Mouse (Mus musculus) lung, embryonic 14.5 days (tissue): ENCODE measurements at regions not wholly inside any gene's neighbourhood (a gene's known extent, or its start where the extent isn't known, plus 50 kb on each side); places are given as distances from the start of the nearest gene placed in this dataset.
A peak's percentile ranks its signal among the peaks of the same experiment; 100 is the strongest.

Experiments used
- ATAC-seq: fragments of 200-750 bp; cut with Nextera tagmentation; 2 replicates; pipeline ENCODE4 v1.8.0; 2017; ENCODE audit warnings: mild to moderate bottlenecking, moderate TSS enrichment, moderate library complexity; ENCODE audit not compliant: insufficient read depth
- DNase-seq: peaks from one replicate; pipeline ENCODE4 v3.0.0-alpha.2; 2015
- H3K27ac ChIP-seq: fragments of 300-500 bp; sonication (generic); 2 replicates; pipeline ENCODE4 v1.5.1; 2014; ENCODE audit warnings: low read depth, mild to moderate bottlenecking, moderate library complexity
- H3K27me3 ChIP-seq: fragments of 300-500 bp; sonication (generic); 2 replicates; pipeline ENCODE4 v1.6.1; 2014; ENCODE audit warnings: low read length, control low read depth; ENCODE audit not compliant: insufficient read depth
- H3K36me3 ChIP-seq: fragments of 300-500 bp; sonication (generic); 2 replicates; pipeline ENCODE4 v1.6.1; 2014; ENCODE audit warnings: control low read depth; ENCODE audit not compliant: insufficient read depth
- H3K4me1 ChIP-seq: fragments of 300-500 bp; sonication (generic); 2 replicates; pipeline ENCODE4 v1.6.1; 2014; ENCODE audit warnings: antibody characterized with exemption, control low read depth; ENCODE audit not compliant: insufficient read depth
- H3K4me2 ChIP-seq: fragments of 300-500 bp; sonication (generic); 2 replicates; pipeline ENCODE4 v1.6.1; 2014; ENCODE audit warnings: mild to moderate bottlenecking
- H3K4me3 ChIP-seq: fragments of 300-500 bp; sonication (generic); 2 replicates; pipeline ENCODE4 v1.5.1; 2014; ENCODE audit warnings: low read depth, low read length
- H3K9ac ChIP-seq: fragments of 300-500 bp; sonication (generic); 2 replicates; pipeline ENCODE4 v1.6.1; 2014
- H3K9me3 ChIP-seq: fragments of 300-500 bp; sonication (generic); 2 replicates; pipeline ENCODE4 v1.6.1; 2016; ENCODE audit warnings: low read depth, low read length, control low read depth
- CTCF ChIP-seq: IDR thresholded peaks from 2 replicates; pipeline ENCODE4 v1.5.1; 2016; ENCODE audit warnings: antibody characterized with exemption, low read depth
- WGBS: fragments of 180-500 bp; shearing (Covaris S2); extraction: QIAGEN DNeasy Blood & Tissue Kit; methylation state at CpG from one replicate; pipeline ENCODE4 v1.1.7; 2014; 5-methylcytosine and 5-hydroxymethylcytosine counted together

- no peak overlapping the region for H3K4me2 ChIP-seq
- peak; percentile 90 for DNase-seq
Observed at GRCm38 (mm10) chrX:68313486-68313885, 364.9 kb upstream of the Fmr1 start.

More at GRCm38 (mm10) chrX:68313486-68313885, 364.9 kb upstream of the Fmr1 start:
- H3K9me3 ChIP-seq = no peaks in the 10 kb centered on the region
- peak; percentile 82 for TF ChIP-seq CTCF
- ATAC-seq = peak; percentile 73
- H3K27ac ChIP-seq = no peak overlapping the region
- H3K9ac ChIP-seq = no peak overlapping the region
- no peaks in the 10 kb centered on the region for H3K4me1 ChIP-seq
- no peaks in the 10 kb centered on the region for H3K36me3 ChIP-seq
- 12% methylated on average over 7 of the region's 7 CpGs for WGBS
- H3K4me3 ChIP-seq = no peak overlapping the region
- no peaks in the 10 kb centered on the region for H3K27me3 ChIP-seq
